Mouse (Mus musculus) embryo, embryonic 11 days (tissue): ENCODE results near the gene Ctrc.

Source experiments
- DNase-seq: peaks from one replicate; pipeline ENCODE4 v3.0.0-alpha.2; 2015

The Ctrc gene

DNA sequence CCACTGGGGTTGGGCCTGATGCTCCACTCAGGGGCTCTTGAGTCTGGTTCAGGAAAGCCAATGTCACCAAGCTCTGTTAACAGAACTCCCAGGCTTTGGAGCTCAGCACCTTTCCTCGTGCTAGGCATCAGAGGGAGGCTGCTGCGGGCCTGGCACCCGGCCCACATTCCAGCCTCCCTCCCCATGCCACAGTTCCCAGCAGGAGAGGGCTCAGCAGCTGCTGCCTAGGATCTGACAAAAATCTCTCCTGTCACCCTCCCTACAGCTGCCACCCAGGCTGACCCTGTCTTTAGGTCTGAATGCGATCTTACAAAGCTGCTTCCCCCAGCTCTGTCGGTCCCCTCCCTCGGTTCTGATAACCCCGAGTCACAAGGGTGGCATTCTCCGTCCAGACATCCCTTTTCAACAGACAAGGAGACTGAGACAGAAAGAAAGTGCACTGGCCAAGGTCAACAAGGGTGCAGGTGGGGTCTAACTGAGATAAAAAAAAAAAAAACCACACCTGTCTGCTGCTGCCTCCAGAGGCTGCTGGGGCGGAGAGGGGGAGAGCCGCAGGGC is 20.9 kb upstream of the Ctrc start:
- DNase-seq, result no peak

- no peak for DNase-seq
Observed at GRCm38 (mm10) chr4:141865600-141865999, 19.4 kb upstream of the Ctrc start.

GRCm38 (mm10) chr4:141865006-141865405 is 18.8 kb upstream of the Ctrc start:
- no peak for DNase-seq

DNA sequence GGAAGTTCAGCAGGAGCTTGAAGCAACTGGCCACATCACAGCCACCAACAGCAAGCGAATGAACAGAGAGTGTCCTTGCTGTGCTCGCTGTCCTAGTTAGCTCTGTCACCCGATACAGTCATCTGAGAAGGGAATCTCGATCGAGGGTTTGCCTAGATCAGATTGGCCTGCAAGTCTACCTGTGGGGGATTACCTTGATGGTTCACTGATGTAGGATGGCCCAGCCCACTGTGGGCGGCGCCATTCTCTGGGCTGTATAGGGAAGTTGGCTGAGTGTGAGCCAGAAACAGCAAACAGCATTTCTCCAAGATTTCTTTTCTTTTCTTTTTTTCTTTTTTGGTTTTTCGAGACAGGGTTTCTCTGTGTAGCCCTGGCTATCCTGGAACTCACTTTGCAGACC is 18.3 kb upstream of the Ctrc start:
- no peak for DNase-seq

DNA sequence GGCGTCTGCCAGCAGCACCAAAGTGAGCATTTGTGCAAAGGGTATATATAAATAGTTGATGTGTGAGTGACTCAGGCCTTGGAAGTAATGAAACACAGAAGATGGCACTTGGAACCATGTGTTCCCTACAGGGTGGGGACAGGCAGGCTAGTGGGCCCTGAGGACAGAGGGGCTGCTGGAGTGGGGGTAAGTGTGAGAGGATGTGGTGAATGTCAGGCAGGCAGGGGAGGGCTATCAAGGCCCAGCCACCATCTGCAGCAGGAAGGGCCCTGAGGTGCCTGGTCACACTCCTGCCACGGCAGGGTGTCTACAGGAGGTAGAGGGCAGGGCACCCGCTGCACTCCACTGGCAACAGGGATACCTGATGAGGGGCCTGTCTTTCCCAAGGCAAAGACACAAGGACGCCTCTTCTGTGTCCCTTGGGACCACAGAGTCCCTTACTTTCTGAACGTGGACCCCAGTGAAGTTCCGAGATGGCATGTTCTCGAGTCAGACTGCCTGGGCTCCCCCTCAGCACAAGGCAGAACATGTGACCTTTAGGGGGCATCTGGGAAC is 17.6 kb upstream of the Ctrc start:
- DNase-seq, result no peak

- DNase-seq, result no peak
Observed at GRCm38 (mm10) chr4:141862867-141863266, 16.7 kb upstream of the Ctrc start.

DNA sequence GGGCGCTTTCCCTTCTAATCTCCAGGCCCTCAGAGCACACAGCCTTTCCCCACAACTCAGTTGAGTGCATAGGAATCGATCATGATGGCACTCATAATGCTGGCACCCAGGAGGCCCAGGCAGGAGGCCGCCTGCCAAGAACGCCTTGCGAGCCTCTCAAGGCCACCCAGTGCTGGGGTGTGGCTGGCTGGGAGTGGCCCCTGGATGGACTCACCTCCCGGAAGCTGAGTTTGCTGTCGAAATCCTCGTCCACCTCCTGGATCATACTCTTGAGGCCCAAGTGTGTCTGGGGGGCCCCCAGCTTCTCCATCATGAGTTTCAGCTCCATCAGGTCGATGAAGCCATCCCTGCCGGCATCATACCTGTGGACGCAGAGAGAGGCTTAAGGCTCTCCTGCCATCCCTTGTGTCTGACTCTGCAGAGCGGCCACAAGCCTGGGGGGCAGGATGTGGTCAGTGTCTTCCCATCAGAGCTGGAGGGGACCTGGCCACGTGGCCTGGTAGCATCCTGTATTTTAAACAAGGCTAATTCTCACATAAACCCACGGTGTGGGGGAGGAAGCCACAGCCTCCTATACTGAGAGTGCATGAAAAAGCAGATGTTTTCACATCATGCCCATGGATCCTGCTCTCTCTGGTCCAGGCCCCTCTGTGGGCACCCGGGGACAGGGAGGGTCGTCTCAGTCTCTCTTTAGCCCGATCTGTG is 15.6 kb upstream of the Ctrc start:
- no peak for DNase-seq

- no peak for DNase-seq
Observed at GRCm38 (mm10) chr4:141860246-141860841, 14.2 kb upstream of the Ctrc start.

GRCm38 (mm10) chr4:141859351-141859750 is 13.2 kb upstream of the Ctrc start:
- DNase-seq, result no peak

- DNase-seq, result no peak
Observed at GRCm38 (mm10) chr4:141858501-141858900, 12.3 kb upstream of the Ctrc start.

GRCm38 (mm10) chr4:141857422-141857930 is 11.3 kb upstream of the Ctrc start:
- DNase-seq, result peak; percentile 81

- peak; percentile 64 for DNase-seq
Observed at GRCm38 (mm10) chr4:141853437-141853836, 7.3 kb upstream of the Ctrc start.

DNA sequence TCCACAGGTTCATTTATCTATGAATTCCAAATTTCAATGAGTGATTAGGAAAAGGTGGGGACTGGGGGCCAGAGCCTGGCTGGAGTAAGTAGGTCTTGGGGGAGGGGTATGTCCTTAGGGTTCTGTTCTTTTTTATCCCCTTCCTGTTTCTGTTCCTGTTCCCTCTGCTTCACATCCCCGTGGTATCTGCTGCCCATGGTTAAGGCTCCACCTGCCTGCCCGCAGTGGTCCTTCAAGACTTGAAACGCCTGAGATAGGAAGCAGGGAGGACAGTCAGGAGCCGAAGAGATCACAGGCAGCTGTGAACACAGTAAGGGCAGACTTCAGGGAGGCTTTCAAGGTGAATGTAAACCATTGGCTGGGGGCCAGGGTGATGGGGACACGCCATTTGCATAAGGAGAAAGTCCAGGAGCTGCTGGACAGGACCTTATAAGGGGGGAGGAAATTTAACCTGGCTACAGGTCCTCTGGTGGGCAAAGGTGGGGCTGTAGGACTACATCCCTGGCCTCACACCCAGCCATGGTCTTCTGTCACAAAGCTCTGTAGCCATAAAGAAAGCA is 11.5 kb downstream of the Ctrc start:
- DNase-seq, result no peak

DNA sequence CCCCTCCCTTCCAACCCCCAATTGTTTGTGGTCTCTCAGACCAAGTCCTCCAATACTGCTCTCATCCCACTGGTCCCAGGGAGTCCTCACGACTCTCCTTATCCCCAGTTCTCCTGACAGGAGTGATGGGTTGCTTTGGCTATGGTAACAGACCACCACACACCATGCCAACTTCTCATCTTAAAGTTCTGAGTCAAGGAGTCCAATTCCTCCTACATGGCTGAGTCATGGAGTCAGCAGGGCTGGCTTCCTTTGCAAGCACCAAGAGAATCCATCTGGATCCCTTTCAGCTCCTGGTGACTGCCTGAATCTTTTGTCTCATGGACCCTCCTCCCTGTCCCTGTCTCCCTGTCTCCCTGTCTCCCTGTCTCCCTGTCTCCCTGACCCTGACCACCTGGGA is 12.2 kb downstream of the Ctrc start:
- DNase-seq, result no peak

DNA sequence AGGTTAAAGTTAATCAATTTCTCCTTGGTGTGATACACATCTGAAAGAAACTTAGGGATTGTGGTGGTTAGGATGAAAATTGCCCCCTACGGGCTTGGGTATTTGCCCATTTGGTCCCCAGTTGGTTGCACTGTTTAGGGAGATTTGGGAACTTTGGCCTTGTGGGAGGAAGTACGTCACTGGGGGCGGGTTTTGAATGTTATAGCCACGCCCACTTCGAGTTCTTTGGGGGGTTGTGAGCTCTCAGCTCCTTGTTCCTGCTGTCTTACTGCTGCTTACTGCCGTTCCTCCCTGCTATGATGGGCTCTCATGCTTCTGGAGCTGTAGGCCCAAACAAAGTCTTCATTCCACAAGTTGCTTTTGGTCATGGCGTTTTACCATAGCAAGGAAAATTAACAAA is 14.8 kb downstream of the Ctrc start:
- no peak for DNase-seq

GRCm38 (mm10) chr4:141830381-141830780 is 15.8 kb downstream of the Ctrc start:
- no peak for DNase-seq

DNA sequence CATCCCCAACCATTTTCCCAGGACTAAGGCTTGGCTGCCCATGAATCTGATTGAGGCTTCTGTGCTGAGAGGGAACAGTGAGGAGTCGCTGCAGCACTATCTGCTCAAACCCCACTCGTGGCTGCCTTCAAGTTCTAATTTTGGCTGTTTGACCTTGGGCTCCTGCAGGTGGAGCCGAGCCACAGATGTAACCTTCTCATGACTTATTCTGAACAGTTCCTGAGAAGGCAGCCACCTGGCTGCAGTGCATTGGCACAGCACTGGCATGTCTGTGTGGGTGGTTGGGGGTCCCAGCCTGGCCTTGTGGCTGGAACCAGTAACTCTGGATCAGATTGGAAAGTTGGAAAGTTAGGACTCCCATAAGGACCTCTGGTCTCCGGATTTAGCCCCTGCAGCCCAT is 18.0 kb downstream of the Ctrc start:
- no peak for DNase-seq

DNA sequence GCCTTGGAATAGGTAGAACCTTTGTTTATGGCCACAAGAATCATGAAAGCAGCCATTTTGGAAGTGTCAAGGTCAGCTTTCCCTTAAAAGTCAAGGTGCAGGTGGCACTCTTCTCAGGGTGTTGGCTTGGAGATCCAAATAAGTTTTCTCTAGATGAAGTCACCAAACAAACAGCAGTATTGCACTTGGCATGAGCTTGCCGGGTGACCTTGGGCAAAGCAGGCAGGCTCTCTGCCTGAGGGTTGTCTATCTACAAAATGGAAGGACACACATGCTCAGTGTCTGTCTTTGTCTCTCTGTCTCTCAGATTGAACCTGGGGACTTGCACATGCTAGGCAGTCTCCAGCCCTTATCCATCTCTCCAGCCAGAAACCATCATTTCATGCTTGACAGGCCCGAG is 18.8 kb downstream of the Ctrc start:
- no peak for DNase-seq

DNA sequence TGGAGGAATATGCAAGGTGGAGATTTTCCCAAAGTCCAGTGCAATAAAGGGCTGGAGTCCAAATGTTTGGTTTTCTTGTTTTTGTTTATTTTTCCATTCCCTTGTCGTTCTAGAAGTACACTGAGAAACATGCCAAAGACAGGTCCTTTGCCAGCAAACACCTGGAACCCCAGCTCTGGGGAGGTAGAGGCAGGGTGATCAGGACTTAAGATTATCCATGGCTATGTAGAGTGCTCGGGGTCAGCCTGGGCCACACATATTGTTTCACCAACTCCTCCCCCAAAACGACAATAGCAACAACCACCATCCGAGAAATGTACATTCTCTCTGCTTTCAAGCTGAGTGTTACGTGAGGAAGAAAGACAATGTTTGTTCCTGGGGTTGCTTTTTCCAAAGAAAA is 20.1 kb downstream of the Ctrc start, which contains the start of gene Cela2a:
Gene Cela2a (minus strand): TSS at position 101 of the 400 bp plus-strand sequence.
- no peak for DNase-seq

GRCm38 (mm10) chr4:141822979-141823378 is 23.2 kb downstream of the Ctrc start:
- DNase-seq, result no peak

DNA sequence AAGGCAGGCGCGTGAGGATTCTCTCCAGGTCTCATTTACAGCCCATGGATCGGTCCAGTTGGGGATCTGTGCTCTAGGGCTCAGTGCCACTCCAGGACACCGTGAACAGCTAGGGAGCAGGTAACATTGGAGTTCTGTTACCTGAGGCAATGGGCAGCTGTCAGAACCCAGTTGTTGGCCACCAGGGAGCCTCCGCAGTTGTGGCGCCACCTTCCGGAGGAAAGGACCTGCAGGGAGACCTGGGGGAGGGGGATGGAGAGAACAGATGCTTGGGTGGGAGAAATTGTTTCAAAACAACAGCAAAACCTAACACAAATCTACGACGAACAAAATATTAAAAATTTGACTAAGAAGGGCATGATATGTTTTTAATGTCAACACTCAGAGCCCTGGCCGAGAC is 24.1 kb downstream of the Ctrc start:
- peak; percentile 10 for DNase-seq

DNA sequence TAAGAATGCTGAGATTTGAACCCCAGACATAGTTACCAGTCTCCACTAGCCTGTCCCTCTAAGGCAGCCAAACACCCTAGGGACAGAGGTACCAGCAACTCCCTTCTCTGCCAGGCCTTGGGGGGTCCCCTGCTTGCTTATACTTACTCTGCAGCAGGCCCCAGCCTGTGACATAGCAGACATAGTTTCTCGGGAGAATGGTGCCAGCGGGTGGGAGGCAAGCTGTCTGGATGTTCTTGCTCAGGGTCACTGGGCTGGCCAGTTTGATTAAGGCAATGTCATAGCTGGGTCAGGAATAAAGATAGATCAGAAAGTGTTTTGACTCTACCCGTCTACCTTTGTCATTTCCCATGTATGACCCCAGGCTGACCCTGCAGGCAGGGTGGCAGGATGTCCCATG is 25.0 kb downstream of the Ctrc start:
- DNase-seq, result no peak

GRCm38 (mm10) chr4:141819316-141819715 is 26.8 kb downstream of the Ctrc start:
- no peak for DNase-seq

DNA sequence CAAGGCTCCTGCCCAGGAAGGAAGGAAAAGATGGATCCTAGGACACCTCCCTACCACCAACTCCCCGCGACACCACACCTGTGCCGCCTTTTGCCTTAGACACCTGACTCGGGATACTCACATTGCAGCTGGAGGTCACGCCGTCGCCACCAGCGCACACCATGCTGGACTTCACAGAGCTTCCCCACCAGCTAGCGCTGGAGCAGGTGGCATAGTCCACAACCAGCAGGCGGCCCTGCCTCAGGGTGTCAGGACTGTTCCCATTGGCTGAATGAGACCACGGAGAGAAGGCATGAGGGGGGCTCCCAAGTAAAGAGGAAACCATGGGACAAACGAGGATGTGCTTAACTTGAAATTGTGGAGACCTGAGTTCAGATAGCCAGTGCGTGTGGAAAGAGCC is 27.3 kb downstream of the Ctrc start:
- DNase-seq, result no peak
